Mouse (Mus musculus) MEL (cell line): Measurements from ENCODE around the gene Cmtm7.

Experiments used
- CHD2 ChIP-seq: IDR thresholded peaks from 2 replicates; pipeline ENCODE4 v1.6.1; 2011; ENCODE audit warnings: low read length, improper control_type of control experiment
- CTCF ChIP-seq, 3 experiments: IDR thresholded peaks in 2 of 3; conservative IDR thresholded peaks in 1 of 3; 2 replicates each; pipeline ENCODE4 v1.5.1; 2011 to 2012; ENCODE audit warnings: low read length in 3 of 3, low read depth in 2 of 3, mild to moderate bottlenecking in 2 of 3, improper control_type of control experiment in 1 of 3, inconsistent platforms in 1 of 3, mixed read lengths in 1 of 3, moderate library complexity in 1 of 3; ENCODE audit not compliant: control insufficient read depth in 1 of 3, insufficient read depth in 1 of 3, poor library complexity in 1 of 3, severe bottlenecking in 1 of 3
- EP300 ChIP-seq, 2 experiments: IDR thresholded peaks; 2 replicates each; pipeline ENCODE4 v1.6.1; 2011; ENCODE audit warnings: improper control_type of control experiment in 2 of 2, low read length in 2 of 2, low read depth in 1 of 2, mild to moderate bottlenecking in 1 of 2
- GABPA ChIP-seq: IDR thresholded peaks from 2 replicates; pipeline ENCODE4 v1.6.1; 2012; ENCODE audit warnings: low read depth, mild to moderate bottlenecking, inconsistent platforms, low read length, improper control_type of control experiment, moderate library complexity
- GATA1 ChIP-seq: IDR thresholded peaks from 2 replicates; pipeline ENCODE4 v1.6.1; 2011; ENCODE audit warnings: low read depth, low read length, improper control_type of control experiment
- HCFC1 ChIP-seq: IDR thresholded peaks from 2 replicates; pipeline ENCODE4 v1.6.1; 2012; ENCODE audit warnings: low read depth, mild to moderate bottlenecking, inconsistent platforms, low read length, improper control_type of control experiment, moderate library complexity
- MAFK ChIP-seq: IDR thresholded peaks from 2 replicates; pipeline ENCODE4 v1.6.1; 2011; ENCODE audit warnings: low read depth, mild to moderate bottlenecking, low read length, improper control_type of control experiment, borderline replicate concordance
- POLR2A ChIP-seq, 2 experiments: IDR thresholded peaks; 2 replicates each; pipeline ENCODE4 v1.6.1; 2011 to 2012; ENCODE audit warnings: low read length in 2 of 2, mild to moderate bottlenecking in 2 of 2, control low read depth in 1 of 2, improper control_type of control experiment in 1 of 2, low read depth in 1 of 2, moderate library complexity in 1 of 2; ENCODE audit not compliant: control insufficient read depth in 1 of 2, insufficient read depth in 1 of 2, poor library complexity in 1 of 2
- RCOR1 ChIP-seq: IDR thresholded peaks from 2 replicates; pipeline ENCODE4 v1.6.1; 2012; ENCODE audit warnings: low read depth, mild to moderate bottlenecking, inconsistent platforms, low read length, improper control_type of control experiment
- USF2 ChIP-seq, 2 experiments: IDR thresholded peaks; 2 replicates each; pipeline ENCODE4 v1.6.1; 2011 to 2012; ENCODE audit warnings: improper control_type of control experiment in 2 of 2, low read length in 2 of 2, borderline replicate concordance in 1 of 2, inconsistent platforms in 1 of 2, low read depth in 1 of 2, mild to moderate bottlenecking in 1 of 2; ENCODE audit not compliant: insufficient read depth in 1 of 2
- ZC3H11A ChIP-seq: IDR thresholded peaks from 2 replicates; pipeline ENCODE4 v1.6.1; 2012; ENCODE audit warnings: low read depth, mild to moderate bottlenecking, inconsistent platforms, low read length, improper control_type of control experiment
- ZNF384 ChIP-seq: IDR thresholded peaks from 2 replicates; pipeline ENCODE4 v1.6.1; 2012; ENCODE audit warnings: low read depth, mild to moderate bottlenecking, inconsistent platforms, low read length, improper control_type of control experiment

- TF ChIP-seq MAFK (no peak), GATA1 (0 out of 2 replicates have a peak, but pooled peaks have one; percentile 44), EP300 (IDR thresholded peaks at IDR 0.05; ENCODE audit: low read depth in 1 of 2, low read length in 2 of 2) (peak in 1 of 2 experiments; percentile 63; a peak in 2 of 4 replicates), POLR2A (IDR thresholded peaks at IDR 0.05; ENCODE audit: control insufficient read depth in 1 of 2, insufficient read depth in 1 of 2, low read depth in 1 of 2, low read length in 2 of 2, poor library complexity in 1 of 2) (peak in 1 of 2 experiments; percentile 58; a peak in 2 of 4 replicates), CTCF (IDR thresholded peaks at IDR 0.05 in 2 of 3, conservative IDR thresholded peaks at IDR 0.05 in 1 of 3; ENCODE audit: control insufficient read depth in 1 of 3, insufficient read depth in 1 of 3, low read depth in 2 of 3, low read length in 3 of 3, poor library complexity in 1 of 3, severe bottlenecking in 1 of 3) (no peak), RCOR1 (no peak), USF2 (IDR thresholded peaks at IDR 0.05; ENCODE audit: borderline replicate concordance in 1 of 2, insufficient read depth in 1 of 2, low read depth in 1 of 2, low read length in 2 of 2) (no peak), ZC3H11A (no peak), CHD2 (no peak), GABPA (no peak), HCFC1 (no peak), ZNF384 (no peak)
Observed at GRCm38 (mm10) chr9:114779984-114780745, 1.5 kb downstream of the Cmtm7 start.
